Mouse (Mus musculus): ENCODE measurements around the gene Alkbh6.

GRCm38 (mm10) chr7:30334563-30334962 lies 26.0 kb downstream of the Alkbh6 start:
- TF ChIP-seq EP300 (IDR thresholded peaks at IDR 0.05; ENCODE audit: insufficient read depth, low read depth, low read length) (no peak), CTCF (IDR thresholded peaks at IDR 0.05) (no peak), POLR2A (IDR thresholded peaks at IDR 0.05; ENCODE audit: insufficient read depth, low read depth, low read length) (no peak)
